Mouse (Mus musculus) neural tube, embryonic 11.5 days (tissue): ENCODE measurements around the gene Cdk8. TPM values are rescaled to one million over a fixed set of nuclear protein-coding genes. Genes with fewer than 3 reads are reported as not detected.

Experiments
- ATAC-seq: fragments of 200-750 bp; cut with Nextera tagmentation; 2 replicates; pipeline ENCODE4 v1.8.0; 2017; ENCODE audit warnings: moderate number of reproducible peaks, mild to moderate bottlenecking, moderate TSS enrichment, moderate library complexity; ENCODE audit not compliant: insufficient read depth, low FRiP score, low TSS enrichment
- DNase-seq: peaks from one replicate; pipeline ENCODE4 v3.0.0-alpha.2; 2015; ENCODE audit warnings: low spot score
- H3K27ac ChIP-seq: fragments of 300-500 bp; sonication (generic); 2 replicates; pipeline ENCODE4 v1.5.1; 2014; ENCODE audit warnings: low read depth, mild to moderate bottlenecking, low read length
- H3K27me3 ChIP-seq: fragments of 300-500 bp; sonication (generic); 2 replicates; pipeline ENCODE4 v1.6.1; 2014; ENCODE audit warnings: mild to moderate bottlenecking, low read length, mixed read lengths; ENCODE audit not compliant: control insufficient read depth, insufficient read depth
- H3K36me3 ChIP-seq: fragments of 300-500 bp; sonication (generic); 2 replicates; pipeline ENCODE4 v1.6.1; 2014; ENCODE audit warnings: mild to moderate bottlenecking, low read length, moderate library complexity, mixed read lengths; ENCODE audit not compliant: control insufficient read depth, insufficient read depth
- H3K4me1 ChIP-seq: fragments of 300-500 bp; sonication (generic); 2 replicates; pipeline ENCODE4 v1.6.1; 2014; ENCODE audit warnings: low read length, mixed read lengths; ENCODE audit not compliant: control insufficient read depth, insufficient read depth
- H3K4me2 ChIP-seq: fragments of 300-500 bp; sonication (generic); 2 replicates; pipeline ENCODE4 v1.6.1; 2014; ENCODE audit warnings: low read depth, mild to moderate bottlenecking, moderate library complexity
- H3K4me3 ChIP-seq: fragments of 300-500 bp; sonication (generic); 2 replicates; pipeline ENCODE4 v1.5.1; 2014; ENCODE audit warnings: low read depth, low read length
- H3K9ac ChIP-seq: fragments of 300-500 bp; sonication (generic); 2 replicates; pipeline ENCODE4 v1.6.1; 2014; ENCODE audit warnings: mild to moderate bottlenecking, low read length
- H3K9me3 ChIP-seq: fragments of 300-500 bp; sonication (generic); 2 replicates; pipeline ENCODE4 v1.6.1; 2016; ENCODE audit warnings: low read length; ENCODE audit not compliant: control insufficient read depth
- WGBS: fragments of 180-500 bp; shearing (Covaris S2); extraction: QIAGEN DNeasy Blood & Tissue Kit; methylation state at CpG from one replicate; pipeline ENCODE4 v1.1.7; 2014; 5-methylcytosine and 5-hydroxymethylcytosine counted together
- polyA plus RNA-seq: library from polyadenylated mRNA; unstranded; fragments of >200 nt; fragmentation: Nextera tagmentation; extraction: Ambion mirVana; gene quantifications from 2 replicates; pipeline ENCODE4 v1.2.1, GENCODE M21; 2014

The Cdk8 gene
- polyA plus RNA-seq, 1 experiment from 2014 or later: 36.0 TPM

- no peak overlapping the region for H3K9ac ChIP-seq
- no peaks in the 10 kb centered on the region for H3K4me1 ChIP-seq
- no peaks in the 10 kb centered on the region for H3K9me3 ChIP-seq
- no peak overlapping the region for H3K27ac ChIP-seq
- no peak overlapping the region for H3K4me2 ChIP-seq
- DNase-seq (no peak), ATAC-seq (no peak)
- H3K36me3 ChIP-seq: no peaks in the 10 kb centered on the region
- H3K4me3 ChIP-seq: no peak overlapping the region
- 86% methylated on average over 4 of the region's 4 CpGs for WGBS
- H3K27me3 ChIP-seq: no peaks in the 10 kb centered on the region
These were observed 50.3 kb downstream of the Cdk8 start for GRCm38 (mm10) chr5:146281241-146281818.

GRCm38 (mm10) chr5:146281884-146282579 lies 51.0 kb downstream of the Cdk8 start:
- WGBS: 79% methylated on average over 13 of the region's 13 CpGs
- H3K4me1 ChIP-seq: no peaks in the 10 kb centered on the region
- peaks cover 4% of the 10 kb centered on the region; the same call in 1 of the 2 replicates for H3K36me3 ChIP-seq
- DNase-seq (no peak), ATAC-seq (no peak)
- H3K9ac ChIP-seq: no peak overlapping the region
- H3K9me3 ChIP-seq: no peaks in the 10 kb centered on the region
- no peak overlapping the region for H3K4me2 ChIP-seq
- H3K27me3 ChIP-seq: no peaks in the 10 kb centered on the region
- H3K4me3 ChIP-seq: no peak overlapping the region
- H3K27ac ChIP-seq: no peak overlapping the region

- Histone ChIP-seq H3K36me3 (peaks cover 5% of the 10 kb centered on the region; the same call in 1 of the 2 replicates), H3K4me3 (no peak overlapping the region), H3K4me1 (no peaks in the 10 kb centered on the region), H3K9ac (no peak overlapping the region), H3K9me3 (no peaks in the 10 kb centered on the region), H3K27me3 (no peaks in the 10 kb centered on the region), H3K27ac (no peak overlapping the region), H3K4me2 (no peak overlapping the region)
- DNase-seq (no peak), ATAC-seq (no peak)
- 94% methylated on average over 6 of the region's 6 CpGs for WGBS
These were observed 52.9 kb downstream of the Cdk8 start for GRCm38 (mm10) chr5:146283899-146284298.

GRCm38 (mm10) chr5:146287416-146287815 lies 56.4 kb downstream of the Cdk8 start:
- no peak for DNase-seq
- 90% methylated on average over 10 of the region's 10 CpGs for WGBS
- Histone ChIP-seq H3K9ac (no peak overlapping the region), H3K4me1 (no peaks in the 10 kb centered on the region), H3K27me3 (no peaks in the 10 kb centered on the region), H3K27ac (no peak overlapping the region), H3K36me3 (peaks cover 5% of the 10 kb centered on the region; the same call in 1 of the 2 replicates), H3K9me3 (no peaks in the 10 kb centered on the region), H3K4me2 (no peak overlapping the region), H3K4me3 (no peak overlapping the region)
- ATAC-seq: no peak

- DNase-seq (no peak), ATAC-seq (no peak)
- H3K27ac ChIP-seq: no peak overlapping the region
- no peak overlapping the region for H3K4me3 ChIP-seq
- H3K4me1 ChIP-seq: no peaks in the 10 kb centered on the region
- WGBS: 93% methylated on average over 13 of the region's 13 CpGs
- H3K9me3 ChIP-seq: no peaks in the 10 kb centered on the region
- no peak overlapping the region for H3K9ac ChIP-seq
- H3K27me3 ChIP-seq: no peaks in the 10 kb centered on the region
- no peak overlapping the region for H3K4me2 ChIP-seq
- peaks cover 5% of the 10 kb centered on the region; the same call in 1 of the 2 replicates for H3K36me3 ChIP-seq
These were observed 57.0 kb downstream of the Cdk8 start for GRCm38 (mm10) chr5:146288048-146288501.

GRCm38 (mm10) chr5:146289921-146290320 lies 58.9 kb downstream of the Cdk8 start:
- Histone ChIP-seq H3K9ac (no peak overlapping the region), H3K27ac (no peak overlapping the region), H3K27me3 (no peaks in the 10 kb centered on the region), H3K4me1 (no peaks in the 10 kb centered on the region), H3K4me2 (no peak overlapping the region), H3K9me3 (no peaks in the 10 kb centered on the region), H3K36me3 (peaks cover 5% of the 10 kb centered on the region), H3K4me3 (no peak overlapping the region)
- no peak for DNase-seq
- ATAC-seq: no peak
- 67% methylated on average over 7 of the region's 7 CpGs for WGBS

GRCm38 (mm10) chr5:146290446-146290845 lies 59.4 kb downstream of the Cdk8 start:
- WGBS: 80% methylated on average over 5 of the region's 5 CpGs
- H3K4me1 ChIP-seq: no peaks in the 10 kb centered on the region
- no peak overlapping the region for H3K9ac ChIP-seq
- H3K27me3 ChIP-seq: no peaks in the 10 kb centered on the region
- no peak overlapping the region for H3K27ac ChIP-seq
- H3K4me2 ChIP-seq: no peak overlapping the region
- H3K36me3 ChIP-seq: peaks cover 5% of the 10 kb centered on the region
- no peak for ATAC-seq
- H3K9me3 ChIP-seq: no peaks in the 10 kb centered on the region
- H3K4me3 ChIP-seq: no peak overlapping the region
- peak; percentile 20 for DNase-seq

- Histone ChIP-seq H3K36me3 (peaks cover 3% of the 10 kb centered on the region), H3K9ac (no peak overlapping the region), H3K4me2 (no peak overlapping the region), H3K4me3 (no peak overlapping the region), H3K9me3 (no peaks in the 10 kb centered on the region), H3K27me3 (no peaks in the 10 kb centered on the region), H3K4me1 (no peaks in the 10 kb centered on the region), H3K27ac (no peak overlapping the region)
- no peak for ATAC-seq
- WGBS: 92% methylated on average over 5 of the region's 5 CpGs
- no peak for DNase-seq
These were observed 60.5 kb downstream of the Cdk8 start for GRCm38 (mm10) chr5:146291560-146291959.
